Mouse (Mus musculus): Measurements from ENCODE around the gene Gm17087. TPM values are rescaled to one million over a fixed set of nuclear protein-coding genes. Genes with fewer than 3 reads are reported as not detected.
A peak's percentile ranks its signal among the peaks of the same experiment; 100 is the strongest.

Gene Gm17087
- polyA plus RNA-seq, 1 experiment from 2014 or later, result not detected

- Histone ChIP-seq H3K4me3 (ENCODE audit: low read length) (no peak overlapping the region), H3K9me3 (replicated peaks; ENCODE audit: control insufficient read depth, low read length) (no peaks in the 10 kb centered on the region), H3K4me1 (ENCODE audit: control insufficient read depth, insufficient read depth, low read length) (no peaks in the 10 kb centered on the region), H3K4me2 (ENCODE audit: low read depth, low read length) (no peak overlapping the region), H3K27ac (ENCODE audit: low read length) (no peak overlapping the region), H3K27me3 (ENCODE audit: control insufficient read depth, insufficient read depth, low read length) (no peaks in the 10 kb centered on the region), H3K9ac (ENCODE audit: low read length) (no peak overlapping the region), H3K36me3 (ENCODE audit: control insufficient read depth, insufficient read depth) (no peaks in the 10 kb centered on the region)
- 71% methylated on average over 3 of the region's 3 CpGs for WGBS
- ATAC-seq (replicated peaks; ENCODE audit: extremely low read depth, insufficient read depth, low FRiP score), result no peak
Measured at GRCm38 (mm10) chr17:8580360-8580759, 13.6 kb upstream of the Gm17087 start.

GRCm38 (mm10) chr17:8573542-8574260 is 7.0 kb upstream of the Gm17087 start:
- Histone ChIP-seq H3K9me3 (replicated peaks; ENCODE audit: control insufficient read depth, low read length) (no peaks in the 10 kb centered on the region), H3K4me1 (ENCODE audit: control insufficient read depth, insufficient read depth, low read length) (no peaks in the 10 kb centered on the region), H3K4me3 (ENCODE audit: low read length) (no peak overlapping the region), H3K4me2 (ENCODE audit: low read depth, low read length) (no peak overlapping the region), H3K36me3 (ENCODE audit: control insufficient read depth, insufficient read depth) (no peaks in the 10 kb centered on the region), H3K27me3 (ENCODE audit: control insufficient read depth, insufficient read depth, low read length) (no peaks in the 10 kb centered on the region), H3K27ac (ENCODE audit: low read length) (no peak overlapping the region), H3K9ac (ENCODE audit: low read length) (no peak overlapping the region)
- ATAC-seq (replicated peaks; ENCODE audit: extremely low read depth, insufficient read depth, low FRiP score), result no peak
- WGBS, result 60% methylated on average over 8 of the region's 8 CpGs

GRCm38 (mm10) chr17:8562886-8563280 is 3.9 kb downstream of the Gm17087 start:
- Histone ChIP-seq H3K27ac (ENCODE audit: low read length) (no peak overlapping the region), H3K4me2 (ENCODE audit: low read depth, low read length) (no peak overlapping the region), H3K36me3 (ENCODE audit: control insufficient read depth, insufficient read depth) (no peaks in the 10 kb centered on the region), H3K27me3 (ENCODE audit: control insufficient read depth, insufficient read depth, low read length) (no peaks in the 10 kb centered on the region), H3K9me3 (replicated peaks; ENCODE audit: control insufficient read depth, low read length) (no peaks in the 10 kb centered on the region), H3K4me1 (ENCODE audit: control insufficient read depth, insufficient read depth, low read length) (no peaks in the 10 kb centered on the region), H3K4me3 (ENCODE audit: low read length) (no peak overlapping the region), H3K9ac (ENCODE audit: low read length) (no peak overlapping the region)
- ATAC-seq (replicated peaks; ENCODE audit: extremely low read depth, insufficient read depth, low FRiP score), result no peak
- WGBS, result 57% methylated on average over 1 of the region's 1 CpGs

- Histone ChIP-seq H3K4me2 (ENCODE audit: low read depth, low read length) (no peak overlapping the region), H3K4me3 (ENCODE audit: low read length) (no peak overlapping the region), H3K27me3 (ENCODE audit: control insufficient read depth, insufficient read depth, low read length) (no peaks in the 10 kb centered on the region), H3K9ac (ENCODE audit: low read length) (no peak overlapping the region), H3K36me3 (ENCODE audit: control insufficient read depth, insufficient read depth) (no peaks in the 10 kb centered on the region), H3K9me3 (replicated peaks; ENCODE audit: control insufficient read depth, low read length) (no peaks in the 10 kb centered on the region), H3K4me1 (ENCODE audit: control insufficient read depth, insufficient read depth, low read length) (no peaks in the 10 kb centered on the region), H3K27ac (ENCODE audit: low read length) (no peak overlapping the region)
- ATAC-seq (replicated peaks; ENCODE audit: extremely low read depth, insufficient read depth, low FRiP score), result no peak
- 72% methylated on average over 14 of the region's 14 CpGs for WGBS
Measured at GRCm38 (mm10) chr17:8562101-8562885, 4.5 kb downstream of the Gm17087 start.

- H3K27ac ChIP-seq (ENCODE audit: low read length), result no peak overlapping the region
- H3K27me3 ChIP-seq (ENCODE audit: control insufficient read depth, insufficient read depth, low read length), result no peaks in the 10 kb centered on the region
- H3K36me3 ChIP-seq (ENCODE audit: control insufficient read depth, insufficient read depth), result no peaks in the 10 kb centered on the region
- H3K4me1 ChIP-seq (ENCODE audit: control insufficient read depth, insufficient read depth, low read length), result peaks cover 3% of the 10 kb centered on the region
- no peaks in the 10 kb centered on the region for H3K9me3 ChIP-seq (replicated peaks; ENCODE audit: control insufficient read depth, low read length)
- no peak overlapping the region for H3K9ac ChIP-seq (ENCODE audit: low read length)
- H3K4me2 ChIP-seq (ENCODE audit: low read depth, low read length), result no peak overlapping the region
- WGBS, result 70% methylated on average over 8 of the region's 8 CpGs
- ATAC-seq (replicated peaks; ENCODE audit: extremely low read depth, insufficient read depth, low FRiP score), result no peak
- no peak overlapping the region for H3K4me3 ChIP-seq (ENCODE audit: low read length)
Measured at GRCm38 (mm10) chr17:8557926-8558325, 8.8 kb downstream of the Gm17087 start.

- no peak overlapping the region for H3K4me2 ChIP-seq (ENCODE audit: low read depth, low read length)
- no peaks in the 10 kb centered on the region for H3K36me3 ChIP-seq (ENCODE audit: control insufficient read depth, insufficient read depth)
- peak; percentile 69 for ATAC-seq (replicated peaks; ENCODE audit: extremely low read depth, insufficient read depth, low FRiP score)
- H3K27ac ChIP-seq (ENCODE audit: low read length), result no peak overlapping the region
- H3K27me3 ChIP-seq (ENCODE audit: control insufficient read depth, insufficient read depth, low read length), result no peaks in the 10 kb centered on the region
- WGBS, result 41% methylated on average over 6 of the region's 6 CpGs
- no peak overlapping the region for H3K4me3 ChIP-seq (ENCODE audit: low read length)
- no peak overlapping the region for H3K9ac ChIP-seq (ENCODE audit: low read length)
- no peaks in the 10 kb centered on the region for H3K9me3 ChIP-seq (replicated peaks; ENCODE audit: control insufficient read depth, low read length)
- H3K4me1 ChIP-seq (ENCODE audit: control insufficient read depth, insufficient read depth, low read length), result peaks cover 12% of the 10 kb centered on the region
Measured at GRCm38 (mm10) chr17:8556223-8556622, 10.5 kb downstream of the Gm17087 start.

- peaks cover 12% of the 10 kb centered on the region for H3K4me1 ChIP-seq (ENCODE audit: control insufficient read depth, insufficient read depth, low read length)
- H3K9ac ChIP-seq (ENCODE audit: low read length), result no peak overlapping the region
- H3K9me3 ChIP-seq (replicated peaks; ENCODE audit: control insufficient read depth, low read length), result no peaks in the 10 kb centered on the region
- H3K27ac ChIP-seq (ENCODE audit: low read length), result no peak overlapping the region
- H3K4me2 ChIP-seq (ENCODE audit: low read depth, low read length), result no peak overlapping the region
- no peaks in the 10 kb centered on the region for H3K27me3 ChIP-seq (ENCODE audit: control insufficient read depth, insufficient read depth, low read length)
- 55% methylated on average over 9 of the region's 9 CpGs for WGBS
- no peaks in the 10 kb centered on the region for H3K36me3 ChIP-seq (ENCODE audit: control insufficient read depth, insufficient read depth)
- no peak overlapping the region for H3K4me3 ChIP-seq (ENCODE audit: low read length)
- no peak for ATAC-seq (replicated peaks; ENCODE audit: extremely low read depth, insufficient read depth, low FRiP score)
Measured at GRCm38 (mm10) chr17:8555785-8556184, 11.0 kb downstream of the Gm17087 start.

- no peaks in the 10 kb centered on the region for H3K36me3 ChIP-seq (ENCODE audit: control insufficient read depth, insufficient read depth)
- no peak overlapping the region for H3K4me2 ChIP-seq (ENCODE audit: low read depth, low read length)
- no peaks in the 10 kb centered on the region for H3K9me3 ChIP-seq (replicated peaks; ENCODE audit: control insufficient read depth, low read length)
- H3K4me1 ChIP-seq (ENCODE audit: control insufficient read depth, insufficient read depth, low read length), result peaks cover 12% of the 10 kb centered on the region
- no peak overlapping the region for H3K27ac ChIP-seq (ENCODE audit: low read length)
- no peak overlapping the region for H3K9ac ChIP-seq (ENCODE audit: low read length)
- H3K4me3 ChIP-seq (ENCODE audit: low read length), result no peak overlapping the region
- WGBS, result 83% methylated on average over 6 of the region's 6 CpGs
- no peak for ATAC-seq (replicated peaks; ENCODE audit: extremely low read depth, insufficient read depth, low FRiP score)
- H3K27me3 ChIP-seq (ENCODE audit: control insufficient read depth, insufficient read depth, low read length), result no peaks in the 10 kb centered on the region
Measured at GRCm38 (mm10) chr17:8554219-8554618, 12.5 kb downstream of the Gm17087 start.

- Histone ChIP-seq H3K4me3 (ENCODE audit: low read length) (no peak overlapping the region), H3K27me3 (ENCODE audit: control insufficient read depth, insufficient read depth, low read length) (no peaks in the 10 kb centered on the region), H3K9me3 (replicated peaks; ENCODE audit: control insufficient read depth, low read length) (no peaks in the 10 kb centered on the region), H3K36me3 (ENCODE audit: control insufficient read depth, insufficient read depth) (no peaks in the 10 kb centered on the region), H3K27ac (ENCODE audit: low read length) (no peak overlapping the region), H3K9ac (ENCODE audit: low read length) (no peak overlapping the region), H3K4me2 (ENCODE audit: low read depth, low read length) (no peak overlapping the region), H3K4me1 (ENCODE audit: control insufficient read depth, insufficient read depth, low read length) (peaks cover 12% of the 10 kb centered on the region)
- WGBS, result 80% methylated on average over 3 of the region's 3 CpGs
- ATAC-seq (replicated peaks; ENCODE audit: extremely low read depth, insufficient read depth, low FRiP score), result no peak
Measured at GRCm38 (mm10) chr17:8553601-8554000, 13.1 kb downstream of the Gm17087 start.

Measured in heart, embryonic 16.5 days (tissue).